Mouse (Mus musculus) cerebellum, adult 11 months (tissue): ENCODE results near the gene Opalin.
A peak's percentile ranks its signal among the peaks of the same experiment; 100 is the strongest.

Experiments
- DNase-seq: peaks from one replicate; pipeline ENCODE4 v3.0.0; 2022

The Opalin gene

DNA sequence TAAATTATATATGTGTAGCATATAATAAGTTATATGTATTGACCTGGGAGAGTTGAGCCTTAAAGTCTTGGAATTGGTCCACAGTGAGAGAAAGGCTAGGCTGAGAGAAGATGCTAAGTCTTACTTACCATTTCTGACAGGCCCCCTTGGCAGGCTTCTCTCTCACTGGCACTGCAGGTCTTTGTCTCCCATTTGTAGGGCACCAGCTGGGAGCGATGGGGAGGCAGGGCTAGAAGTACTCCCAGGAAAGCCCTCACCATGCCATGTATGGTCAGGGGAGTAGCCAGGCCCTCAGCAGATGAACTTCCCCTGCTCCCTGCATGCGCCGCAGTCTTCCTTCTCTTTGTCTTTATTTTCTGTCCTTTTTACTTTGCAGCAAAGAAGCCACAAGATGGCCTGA is at the start of gene Opalin:
Gene Opalin, minus strand, starts transcription at position 208 of the 400 bp plus-strand sequence.
- DNase-seq = no peak

DNA sequence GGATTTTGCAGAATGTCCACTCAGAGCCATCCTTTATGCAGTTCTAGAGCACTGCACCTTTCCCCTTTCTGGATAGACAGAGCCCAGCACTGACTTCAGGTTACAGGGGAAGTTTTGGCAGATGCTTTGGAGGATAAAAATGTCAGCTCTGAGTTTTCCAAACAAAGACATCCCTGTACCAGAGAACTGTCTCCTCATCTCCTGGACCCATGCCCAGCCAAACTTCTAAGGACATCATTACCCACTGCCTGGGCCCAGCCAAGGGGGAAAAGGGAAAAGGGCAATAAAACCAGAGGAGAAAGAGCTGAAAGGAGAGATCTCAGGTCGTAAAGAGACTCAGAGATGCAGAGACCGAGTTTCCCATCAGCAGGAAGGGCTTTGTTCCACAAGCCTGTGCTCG is 46.1 kb upstream of the Opalin start:
- DNase-seq = no peak

DNA sequence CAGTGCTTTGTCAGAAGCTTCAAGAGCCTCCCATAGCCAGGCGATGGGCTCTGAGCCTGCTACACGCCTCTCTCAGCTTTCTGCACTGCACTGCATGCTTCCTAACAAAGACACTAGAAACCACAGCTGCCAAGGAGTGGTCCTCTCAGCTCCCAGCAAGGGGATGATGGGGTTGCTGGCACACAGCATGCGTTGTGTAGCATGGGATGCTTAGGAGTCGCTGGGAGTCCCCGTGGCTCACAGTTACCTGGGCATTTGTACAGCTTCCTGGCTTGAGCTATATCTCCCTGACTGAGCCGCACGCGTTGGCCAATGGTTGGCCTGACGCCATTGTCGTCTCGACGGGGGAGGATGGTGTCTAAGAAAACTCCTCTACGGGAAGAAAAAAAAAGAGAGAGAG is 43.0 kb upstream of the Opalin start:
- no peak for DNase-seq

DNA sequence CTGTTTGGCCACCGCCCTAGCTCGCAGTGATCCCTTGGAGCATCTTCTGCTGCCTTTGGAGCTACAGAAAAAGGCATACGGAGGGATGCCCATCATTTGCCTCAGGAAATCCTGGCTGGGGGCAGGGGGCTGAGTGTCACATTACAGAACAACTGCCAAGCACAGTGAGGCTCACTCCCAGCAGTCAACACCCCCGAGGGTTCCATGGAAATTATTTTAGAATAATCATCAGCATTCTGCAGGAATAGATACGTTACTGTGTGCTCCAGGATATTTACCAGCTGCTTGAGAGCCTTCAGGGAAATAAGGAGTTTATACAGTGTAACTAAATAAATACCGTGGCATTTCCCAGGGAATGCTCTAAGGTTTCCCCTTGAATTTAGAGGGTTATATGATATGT is 41.4 kb upstream of the Opalin start:
- no peak for DNase-seq

DNA sequence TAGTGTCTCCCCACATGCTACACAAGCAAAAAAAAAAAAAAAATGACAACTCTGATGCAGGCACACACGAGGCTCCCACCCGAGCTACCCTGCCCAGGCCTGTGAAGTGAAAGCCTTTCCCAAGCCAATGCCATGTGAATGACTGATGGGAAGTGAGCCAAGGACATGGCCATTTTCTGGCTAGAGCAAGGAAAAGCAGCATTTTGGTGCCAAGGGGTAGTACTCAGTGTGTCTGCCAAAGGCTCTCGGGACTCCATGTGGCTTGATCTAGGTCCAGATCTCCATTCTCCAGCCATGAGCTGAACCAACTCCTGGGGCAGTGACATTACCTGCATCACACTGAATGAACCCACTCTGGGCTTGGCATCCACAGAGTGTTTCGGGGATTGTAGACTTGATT is 40.4 kb upstream of the Opalin start:
- peak; percentile 41 for DNase-seq

DNA sequence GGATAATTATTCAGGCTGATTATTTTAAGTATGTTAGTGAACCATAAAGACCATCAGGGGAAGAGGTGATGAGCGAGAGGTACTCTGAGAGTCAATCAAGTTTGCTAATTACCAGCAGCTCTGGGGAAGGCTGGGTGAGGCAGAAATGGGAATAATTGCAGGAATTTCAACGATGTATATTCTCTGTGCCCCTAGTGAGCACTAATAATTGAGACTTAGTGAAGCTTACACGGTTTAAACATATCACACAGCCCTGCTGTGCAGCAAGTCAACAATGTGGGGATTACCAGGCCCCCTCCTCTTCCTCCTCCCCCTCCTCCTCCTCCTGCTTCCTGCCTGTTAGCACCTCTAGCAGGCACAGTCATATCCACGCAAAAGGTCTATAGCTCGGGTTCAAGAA is 37.7 kb upstream of the Opalin start:
- no peak for DNase-seq

DNA sequence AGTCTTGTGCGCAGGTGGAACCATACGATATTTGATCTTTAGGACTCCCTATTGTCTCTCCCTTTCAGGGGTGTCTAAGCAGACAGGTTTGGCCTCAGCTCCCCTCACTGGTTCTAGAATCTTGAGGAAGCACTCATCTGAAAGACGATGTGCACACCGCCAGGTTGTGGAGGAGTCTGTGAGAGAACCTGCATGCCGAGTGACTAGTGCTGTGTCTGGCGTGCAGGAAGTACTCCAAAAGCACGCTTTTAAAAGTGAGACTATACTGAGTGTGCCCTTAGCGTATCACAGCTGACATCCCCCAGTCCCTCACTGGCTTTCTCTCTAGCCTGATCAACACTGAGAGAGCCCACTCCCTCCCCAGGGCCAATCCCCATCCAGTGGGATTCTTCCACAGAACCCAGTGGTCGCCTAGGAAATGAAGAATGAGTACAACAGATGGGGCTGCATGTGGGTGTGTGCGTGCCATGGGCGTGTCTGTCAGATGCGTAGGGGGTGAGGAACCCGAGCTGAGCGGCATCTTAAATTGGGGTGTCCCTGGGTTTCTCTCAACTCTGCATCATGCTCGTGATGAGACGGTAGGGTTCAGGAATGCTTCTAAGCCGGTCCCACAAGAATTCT is 37.1 kb upstream of the Opalin start:
- no peak for DNase-seq

DNA sequence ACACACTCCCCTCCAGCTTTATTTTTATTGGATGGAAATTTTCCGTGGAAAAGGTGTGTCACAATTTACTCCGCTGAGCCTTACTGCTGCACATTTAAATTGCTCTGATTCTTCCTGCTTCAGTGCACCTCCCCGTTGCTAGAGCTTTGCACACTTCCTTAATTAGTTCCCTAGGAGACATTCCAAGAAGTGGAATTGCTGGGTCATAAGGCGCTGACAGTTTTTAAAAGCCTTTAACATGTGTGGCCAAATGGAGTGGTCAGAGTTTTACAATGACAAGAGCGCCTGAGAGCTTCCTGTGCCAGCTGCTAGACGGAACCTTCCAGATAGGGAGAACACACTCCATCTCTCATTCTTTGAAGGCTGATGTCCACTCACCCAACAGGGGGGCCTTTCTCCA is 35.7 kb upstream of the Opalin start:
- DNase-seq = no peak

DNA sequence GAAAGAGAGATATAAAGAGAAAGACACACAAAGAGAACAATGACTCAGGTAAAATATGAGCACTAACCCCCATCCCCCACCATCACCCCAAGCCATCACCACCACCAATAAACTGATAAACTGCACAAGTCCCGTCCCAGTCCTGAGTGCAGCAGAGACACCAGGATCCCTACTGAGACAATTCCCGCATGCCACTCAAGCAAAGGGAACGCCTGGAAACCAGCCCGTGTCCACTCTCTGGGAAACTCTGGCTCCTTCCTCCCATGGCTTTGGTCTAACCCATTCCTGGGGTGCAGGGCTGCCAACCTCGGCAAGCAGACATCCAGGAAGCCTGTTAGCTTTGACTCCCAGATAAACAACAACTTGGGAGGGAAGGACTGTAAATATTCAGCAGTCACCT is 33.1 kb upstream of the Opalin start:
- DNase-seq = no peak

DNA sequence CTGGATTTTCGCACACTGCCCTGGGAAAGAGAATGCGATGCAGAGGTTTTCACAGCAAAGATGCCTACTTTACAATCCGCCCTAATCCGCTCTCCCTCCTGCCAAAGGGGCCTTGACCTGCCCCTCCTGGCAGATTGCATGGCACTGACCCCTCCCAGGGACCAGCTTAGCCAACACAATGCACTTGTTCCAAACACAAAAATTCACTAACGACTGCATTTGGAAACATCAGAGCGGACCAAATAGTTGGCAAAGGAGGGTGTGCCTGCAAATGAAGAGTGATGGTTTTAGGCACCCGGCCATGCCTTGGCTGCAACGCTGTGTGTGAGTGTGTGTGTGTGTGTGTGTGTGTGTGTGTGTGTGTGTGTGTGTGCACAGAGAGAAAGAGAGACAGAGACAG is 32.6 kb upstream of the Opalin start:
- DNase-seq = no peak

DNA sequence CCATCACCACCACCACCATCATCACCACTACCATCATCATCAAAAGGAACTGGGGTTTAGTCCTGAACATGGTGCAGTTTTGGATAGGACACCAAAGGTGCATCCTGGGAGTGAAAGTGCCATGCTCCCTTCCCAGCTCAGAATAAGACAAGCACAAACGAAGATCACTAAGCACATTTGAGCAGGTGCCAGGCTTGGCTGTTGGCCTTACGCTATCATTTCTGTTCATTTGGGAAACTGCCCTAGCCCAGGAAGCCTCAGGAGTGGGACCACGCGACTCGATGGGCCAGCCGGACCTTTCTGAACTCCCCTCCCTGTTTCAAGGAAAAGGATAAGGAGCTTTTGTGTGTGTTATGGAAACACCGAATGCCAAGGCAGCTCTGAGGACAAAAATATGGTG is 31.8 kb upstream of the Opalin start:
- DNase-seq = no peak

DNA sequence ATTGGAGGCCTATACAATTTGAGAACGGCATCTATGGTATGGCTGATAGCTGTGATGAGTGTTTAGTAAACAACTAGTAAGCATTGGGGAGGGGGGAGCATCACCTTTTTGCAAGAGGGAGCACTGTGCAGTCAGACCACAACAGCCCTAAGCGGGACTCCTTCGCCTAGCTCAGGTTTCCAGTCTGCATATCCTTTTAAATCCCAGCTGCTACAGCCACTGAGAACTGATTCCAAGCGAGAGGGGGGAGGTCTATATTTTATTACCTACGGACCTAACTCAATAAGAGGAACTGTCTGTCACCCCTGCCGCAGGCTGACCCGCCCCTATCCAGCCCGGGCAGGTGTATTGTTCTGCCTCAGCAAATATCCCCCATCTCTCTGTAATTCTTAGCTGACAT is 30.6 kb upstream of the Opalin start:
- DNase-seq = no peak

DNA sequence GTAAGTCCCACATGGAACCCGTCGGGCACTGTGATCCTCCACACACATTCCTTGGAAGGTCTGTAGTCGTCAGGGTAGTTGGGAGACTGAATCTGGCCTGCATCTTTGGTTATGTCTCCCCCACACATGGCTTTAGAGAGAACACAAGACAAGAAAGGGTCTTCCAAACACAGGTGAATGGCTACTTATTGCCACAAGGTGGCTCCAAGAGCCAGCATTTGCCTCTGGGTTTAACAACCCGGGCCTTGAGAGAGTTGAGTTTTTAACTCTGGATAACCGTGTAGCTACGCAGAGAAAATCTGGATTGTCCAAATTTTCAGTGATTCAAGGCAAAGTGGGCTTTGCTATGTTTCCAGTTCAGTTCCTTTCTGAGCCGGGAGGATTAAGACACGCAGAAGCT is 28.0 kb upstream of the Opalin start:
- DNase-seq = no peak

DNA sequence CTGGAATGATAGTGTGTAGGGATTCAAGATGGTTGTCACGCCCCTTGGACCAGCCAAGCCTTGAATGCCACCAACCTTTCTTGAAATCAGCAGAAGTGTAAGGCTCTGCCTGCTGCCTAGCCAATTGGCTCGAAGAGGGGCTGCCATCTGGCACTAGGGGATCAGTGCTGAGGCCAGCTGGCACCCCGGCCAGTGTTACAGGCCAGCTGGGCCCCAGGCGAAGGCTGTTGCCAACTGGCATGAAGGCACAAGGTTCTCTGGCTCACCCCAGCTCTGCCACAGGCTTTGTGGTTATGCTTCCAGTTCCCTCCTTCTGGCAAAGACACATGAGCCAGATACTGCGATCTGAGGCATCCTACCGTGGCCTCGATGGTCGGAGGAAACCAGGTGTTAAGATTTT is 24.5 kb upstream of the Opalin start:
- DNase-seq = peak; percentile 97

DNA sequence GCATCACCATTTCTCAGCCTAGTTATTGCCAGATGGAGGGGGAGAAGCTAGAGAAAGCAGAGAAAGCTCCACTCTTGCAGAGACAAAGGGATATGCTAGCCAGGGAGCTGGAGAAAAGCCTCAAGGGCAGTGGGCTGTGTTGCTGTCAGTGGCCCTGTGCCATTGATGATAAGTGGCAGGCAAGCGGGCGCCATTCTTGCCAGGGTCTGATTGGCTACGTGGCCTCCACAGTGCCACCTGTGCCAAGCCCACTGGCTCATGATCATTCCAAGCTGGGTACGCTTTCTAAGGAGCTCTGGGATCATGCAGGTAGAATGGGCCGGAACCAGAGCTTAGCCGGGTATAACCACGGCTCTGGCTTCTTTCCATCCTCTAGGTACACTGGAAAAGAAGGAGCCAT is 23.9 kb upstream of the Opalin start:
- DNase-seq = peak; percentile 56

DNA sequence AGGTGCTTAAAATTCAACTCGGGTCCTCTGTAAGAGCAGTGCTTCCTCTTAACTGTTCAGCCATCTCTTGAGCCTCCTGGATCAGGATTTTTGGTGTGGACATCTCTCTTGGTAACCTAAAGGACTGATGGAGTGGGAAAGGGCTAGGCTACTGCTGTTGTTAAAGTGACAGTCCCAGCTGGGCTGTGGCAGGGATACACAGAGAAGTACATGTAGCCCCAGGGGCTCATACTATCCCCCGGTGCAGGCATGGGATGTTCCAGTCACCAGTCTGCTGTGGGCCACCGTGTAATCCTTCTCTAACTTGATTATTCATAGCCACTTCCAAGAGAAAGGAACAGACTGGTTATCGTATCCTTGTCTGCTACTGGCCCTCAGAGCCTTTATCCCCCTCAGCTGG is 20.1 kb upstream of the Opalin start:
- no peak for DNase-seq

DNA sequence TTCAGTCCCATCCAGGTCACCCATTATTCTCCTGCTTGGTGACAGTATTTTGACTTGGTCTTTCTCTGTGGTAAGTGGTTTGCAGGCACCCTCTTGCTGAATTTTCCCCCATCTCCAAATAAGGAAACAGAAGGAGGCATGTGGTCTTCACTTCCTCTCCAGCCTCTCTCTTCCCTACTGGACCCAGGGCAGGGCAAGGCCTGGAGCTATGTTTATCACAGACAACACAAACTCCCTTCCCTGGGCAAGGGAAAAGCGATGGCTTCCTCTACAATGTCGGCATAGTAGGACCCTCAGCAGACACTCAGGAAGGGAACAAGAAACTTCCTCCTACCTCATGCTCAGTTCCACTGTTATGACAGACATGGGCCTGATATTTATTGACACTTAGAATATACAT is 15.0 kb upstream of the Opalin start:
- no peak for DNase-seq

DNA sequence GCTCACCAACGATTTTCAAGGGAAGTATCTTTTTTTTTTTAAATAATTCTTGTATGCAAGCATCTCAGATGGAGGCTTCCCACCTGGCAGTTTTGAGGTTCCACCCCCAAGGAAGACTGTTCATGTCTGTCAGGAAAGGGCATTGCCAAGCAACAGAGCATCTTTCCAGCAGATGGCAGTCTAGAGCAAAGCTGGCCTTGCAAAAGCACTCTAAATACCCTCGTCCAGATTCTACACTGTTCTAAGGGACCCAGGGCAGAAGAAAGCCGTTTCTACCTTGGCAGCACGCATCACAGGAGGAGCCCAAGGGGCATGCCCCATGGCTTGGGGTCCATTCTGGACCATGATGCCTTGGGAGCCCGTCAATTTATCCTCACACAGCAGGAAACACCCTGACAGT is 12.9 kb upstream of the Opalin start:
- DNase-seq = no peak

DNA sequence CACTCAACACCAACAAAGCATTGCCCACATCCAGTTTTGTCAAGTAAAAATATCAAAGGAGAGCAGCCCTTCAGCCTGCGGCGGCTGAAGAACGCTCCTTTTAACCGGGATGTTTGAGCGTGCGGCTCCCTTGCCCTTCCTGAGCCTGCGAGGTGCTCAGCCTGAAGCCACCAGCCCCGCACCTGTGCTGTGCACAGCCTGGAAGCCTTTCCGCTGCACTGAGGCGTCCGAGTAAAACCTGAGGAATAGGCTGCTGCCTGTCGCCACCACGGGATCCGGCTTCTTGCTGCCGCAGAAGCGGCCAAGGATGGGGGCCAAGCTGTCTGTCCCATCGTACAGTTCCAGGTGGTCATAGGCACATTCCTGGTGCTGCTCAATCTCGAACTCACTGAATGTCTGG is 11.6 kb upstream of the Opalin start:
- no peak for DNase-seq

DNA sequence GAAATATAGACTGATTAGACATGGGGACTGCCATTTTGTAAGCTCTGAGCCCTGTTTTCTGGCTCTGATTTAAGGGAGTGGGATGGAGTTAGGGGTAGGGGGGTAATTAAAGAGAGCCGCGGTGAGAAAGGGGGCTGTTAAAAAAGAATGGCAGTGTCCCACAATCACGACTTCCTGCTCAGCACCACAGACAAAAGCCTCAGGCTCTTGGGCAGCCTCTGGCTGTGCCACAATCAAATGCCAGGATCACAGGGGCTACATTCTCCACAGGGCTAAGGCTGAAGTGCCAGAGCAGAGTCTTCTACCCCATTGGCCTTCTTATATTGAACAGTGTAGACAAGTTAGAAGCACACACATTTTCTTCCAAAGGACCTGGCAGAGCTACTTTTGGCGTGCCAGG is 11.0 kb upstream of the Opalin start:
- DNase-seq = no peak

DNA sequence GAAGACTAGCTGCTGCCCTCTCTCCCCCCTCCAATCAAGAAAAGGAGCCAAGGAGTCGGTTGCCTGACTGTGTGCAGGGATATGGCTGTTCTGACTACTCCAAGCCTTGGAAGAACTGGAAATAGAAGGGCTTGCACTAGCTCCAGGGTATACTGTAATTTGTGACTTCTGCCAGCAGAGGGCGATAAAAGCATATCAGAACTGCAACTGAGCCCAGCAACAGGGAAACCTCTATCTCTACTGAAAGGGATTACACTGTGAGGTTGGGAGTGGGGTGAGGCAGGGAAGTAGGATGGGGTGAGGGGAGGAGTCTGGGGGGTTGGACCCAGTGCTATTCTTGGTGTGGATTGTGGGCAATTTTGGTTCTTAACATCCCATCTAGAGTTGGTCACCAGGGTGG is 9.8 kb upstream of the Opalin start:
- DNase-seq = peak; percentile 71

DNA sequence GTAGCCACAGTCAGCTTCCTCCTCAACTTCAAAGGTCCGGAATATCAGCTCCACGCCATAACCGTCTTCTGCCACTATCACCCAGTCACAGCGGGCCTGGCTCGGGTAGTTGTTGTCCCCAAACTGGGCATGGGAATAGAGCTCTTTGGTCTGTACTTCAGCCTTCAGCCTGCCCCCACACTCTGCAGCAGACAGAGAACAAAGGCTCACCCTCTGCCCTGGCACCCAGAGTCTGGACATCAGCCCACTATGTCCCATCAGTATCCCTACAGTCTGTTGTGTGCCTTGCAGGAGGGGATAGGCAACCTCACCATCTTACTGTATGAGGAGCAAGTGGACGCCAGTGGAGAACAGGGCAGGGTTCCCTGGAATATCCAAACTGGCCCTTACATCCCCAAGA is 9.4 kb upstream of the Opalin start:
- no peak for DNase-seq

DNA sequence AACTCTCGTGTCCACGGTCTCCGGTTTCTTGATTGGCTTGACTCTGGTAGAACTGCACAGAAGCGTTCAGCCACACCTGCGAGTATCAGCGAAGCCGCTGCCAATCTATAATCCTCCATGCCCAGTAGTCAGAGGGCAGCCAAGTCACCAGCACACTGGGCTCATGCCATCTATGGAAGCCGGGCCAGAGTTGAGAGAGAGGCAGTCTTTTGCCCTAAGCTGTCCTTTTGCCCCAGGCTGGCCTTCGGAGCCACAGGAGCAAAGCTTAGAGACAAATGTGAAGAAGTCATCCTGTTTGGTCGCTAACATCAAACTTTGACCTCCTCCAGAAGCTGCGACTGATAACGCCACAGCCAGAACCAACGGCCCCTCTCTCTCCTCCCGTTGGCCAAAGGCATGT is 6.7 kb upstream of the Opalin start:
- DNase-seq = no peak

DNA sequence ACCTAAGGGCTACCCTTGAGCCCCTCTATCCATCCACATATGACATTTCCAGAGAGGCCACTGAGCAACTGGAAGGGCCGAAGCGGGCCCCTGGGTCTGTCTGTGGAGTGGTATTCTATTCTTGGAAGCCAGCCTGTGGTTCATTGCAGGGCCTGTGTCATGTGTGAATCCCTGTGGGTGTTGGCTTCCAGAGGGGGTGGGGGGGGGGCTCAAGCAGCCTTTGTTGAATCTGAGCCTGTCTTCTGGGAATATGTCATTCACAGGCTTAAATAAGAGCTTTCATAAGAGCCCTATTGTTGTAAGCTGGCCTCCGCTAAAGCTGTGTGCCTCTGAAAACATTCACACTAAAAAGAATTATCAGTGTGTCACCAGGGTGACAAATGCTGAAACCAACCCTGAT is 4.7 kb upstream of the Opalin start:
- DNase-seq = no peak

DNA sequence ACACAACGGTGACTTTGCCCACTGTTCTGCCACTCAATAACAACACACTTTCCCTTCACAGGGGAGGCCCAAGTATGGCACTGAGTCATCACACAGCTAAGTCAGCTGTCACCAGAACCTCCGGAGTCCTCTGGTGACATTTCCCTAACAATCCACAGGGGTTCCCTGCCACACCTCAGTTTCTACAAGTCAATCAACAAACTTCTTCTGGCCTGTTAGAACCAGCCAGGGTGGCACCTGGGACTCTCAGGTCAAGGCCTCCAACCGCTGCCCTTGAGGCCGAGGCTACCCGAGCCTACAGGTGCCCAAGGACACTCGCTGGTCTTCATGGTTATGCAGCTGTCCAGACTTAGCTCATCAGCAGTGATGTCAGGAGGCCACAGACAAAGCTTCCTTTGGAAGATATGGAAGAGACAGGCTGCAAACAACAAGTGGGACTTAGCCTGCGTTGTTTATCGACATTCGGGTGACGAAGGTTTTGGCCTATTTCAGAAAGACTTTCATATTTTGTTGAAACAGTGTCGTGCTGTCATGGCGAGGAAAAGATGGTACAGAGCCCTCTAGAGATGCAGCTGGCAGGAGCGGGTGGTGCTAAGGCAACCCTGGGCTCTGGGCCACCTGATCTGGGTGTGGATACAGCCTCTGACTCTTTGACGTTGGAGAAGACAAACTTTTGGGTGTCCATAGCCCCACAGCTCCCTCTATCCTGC is 3.0 kb downstream of the Opalin start:
- no peak for DNase-seq
